Mouse (Mus musculus): ENCODE data around the gene Hrg. TPM values are rescaled to one million over a fixed set of nuclear protein-coding genes. Genes with fewer than 3 reads are reported as not detected.

Hrg gene
- polyA plus RNA-seq (2012; rRNA removed) (not detected in 2 replicates), polyA plus RNA-seq (2014; fragmentation: Nextera tagmentation; extraction: Ambion mirVana) (0.11 and 0.15 TPM in 2 replicates)

DNA sequence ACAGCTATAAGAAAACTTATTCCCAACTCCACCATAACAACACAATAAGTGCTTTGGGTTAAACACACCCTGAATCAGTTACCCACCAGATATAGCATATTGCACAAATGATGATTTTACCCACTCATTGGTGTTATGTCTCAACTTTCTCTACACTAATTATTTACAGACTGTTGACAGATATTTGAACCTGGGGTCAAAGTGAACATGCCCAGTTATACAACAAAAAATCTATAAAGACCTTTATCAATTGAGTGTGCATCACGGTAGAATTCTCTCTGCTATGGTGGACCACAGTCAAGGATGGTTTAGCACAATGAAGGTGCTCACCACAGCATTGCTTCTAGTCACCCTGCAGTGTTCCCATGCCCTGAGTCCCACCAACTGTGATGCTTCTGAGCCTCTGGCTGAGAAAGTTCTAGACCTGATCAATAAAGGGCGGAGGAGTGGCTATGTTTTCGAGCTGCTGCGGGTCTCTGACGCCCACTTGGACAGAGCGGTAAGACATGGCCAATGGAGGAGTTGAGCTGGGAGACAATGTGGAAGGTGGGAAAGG lies at the start of gene Hrg:
Gene Hrg (plus strand): TSS at position 233 of the 556 bp plus-strand sequence.
- no peak for DNase-seq (ENCODE audit: low spot score)
- no peak for ATAC-seq (ENCODE audit: low FRiP score, low read depth)
- H3K27me3 ChIP-seq (ENCODE audit: control insufficient read depth, insufficient read depth, low read length): no peaks in the 10 kb centered on the region
- H3K27ac ChIP-seq (replicated peaks; ENCODE audit: low read depth, low read length): no peak within 1 kb of the TSS
- no peaks in the 10 kb centered on the region for H3K36me3 ChIP-seq (ENCODE audit: control insufficient read depth, insufficient read depth, low read length)
- no peak within 1 kb of the TSS for H3K9ac ChIP-seq (ENCODE audit: low read depth, low read length, severe bottlenecking)
- 93% methylated on average over 6 of the region's 6 CpGs for whole genome bisulfite sequencing
- TF ChIP-seq POLR2A (IDR thresholded peaks at IDR 0.05; ENCODE audit: borderline replicate concordance, extremely low read depth, insufficient read depth, insufficient read length): no peak
- no peak within 1 kb of the TSS for H3K4me2 ChIP-seq (replicated peaks; ENCODE audit: low read depth, low read length, severe bottlenecking)
- H3K9me3 ChIP-seq (ENCODE audit: control insufficient read depth, low read length): no peaks in the 10 kb centered on the region
- H3K4me3 ChIP-seq (replicated peaks; ENCODE audit: low read length): no peak within 1 kb of the TSS
- H3K4me1 ChIP-seq (ENCODE audit: control insufficient read depth, insufficient read depth, low read length): no peaks in the 10 kb centered on the region

DNA sequence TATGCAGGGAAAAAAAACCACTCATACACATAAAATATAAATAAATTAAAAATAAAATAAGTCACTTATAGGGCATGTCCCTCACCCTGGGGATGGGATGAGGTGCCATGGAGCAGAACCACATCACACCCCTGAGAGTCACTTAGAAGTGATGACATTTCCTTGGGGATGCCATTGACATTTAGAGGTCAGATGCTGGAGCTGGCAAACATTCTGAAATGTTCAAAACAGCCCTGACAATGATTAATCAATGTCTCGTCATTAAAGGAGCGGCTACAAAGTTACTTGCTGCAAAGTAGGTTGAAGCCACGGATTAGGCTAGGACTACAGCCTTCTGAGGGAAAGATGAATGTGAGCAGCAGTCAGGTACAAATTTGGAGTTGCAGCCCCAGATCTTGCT lies 49.5 kb upstream of the Hrg start:
- Histone ChIP-seq H3K4me2 (replicated peaks; ENCODE audit: low read depth, low read length, severe bottlenecking) (no peak overlapping the region), H3K9me3 (ENCODE audit: control insufficient read depth, low read length) (no peaks in the 10 kb centered on the region), H3K27ac (replicated peaks; ENCODE audit: low read depth, low read length) (no peak overlapping the region), H3K9ac (ENCODE audit: low read depth, low read length, severe bottlenecking) (no peak overlapping the region), H3K36me3 (ENCODE audit: control insufficient read depth, insufficient read depth, low read length) (no peaks in the 10 kb centered on the region), H3K27me3 (ENCODE audit: control insufficient read depth, insufficient read depth, low read length) (no peaks in the 10 kb centered on the region), H3K4me1 (ENCODE audit: control insufficient read depth, insufficient read depth, low read length) (no peaks in the 10 kb centered on the region), H3K4me3 (replicated peaks; ENCODE audit: low read length) (no peak overlapping the region)
- no peak for DNase-seq (ENCODE audit: low spot score)
- TF ChIP-seq POLR2A (IDR thresholded peaks at IDR 0.05; ENCODE audit: borderline replicate concordance, extremely low read depth, insufficient read depth, insufficient read length): no peak
- ATAC-seq (ENCODE audit: low FRiP score, low read depth): no peak
- 72% methylated on average over 3 of the region's 3 CpGs for WGBS

DNA sequence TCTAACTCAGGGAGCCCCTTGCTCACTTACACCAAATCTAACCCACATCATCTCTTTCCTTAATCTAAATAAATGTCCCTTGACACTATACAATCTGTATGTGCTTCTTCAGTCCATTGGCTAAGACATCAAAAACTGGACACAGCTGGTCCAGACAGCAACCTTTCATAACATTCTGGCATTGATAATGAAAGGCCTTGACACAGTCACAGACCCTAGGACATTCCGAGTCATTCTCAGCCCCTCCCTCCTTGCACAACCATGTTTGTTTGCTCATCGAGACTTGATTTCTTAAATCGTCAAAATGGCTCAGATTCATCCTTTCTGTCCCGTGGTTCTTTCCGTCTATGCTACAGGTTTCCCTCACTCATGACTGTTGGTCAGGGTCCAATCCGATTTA lies 41.6 kb upstream of the Hrg start:
- Histone ChIP-seq H3K9ac (ENCODE audit: low read depth, low read length, severe bottlenecking) (no peak overlapping the region), H3K36me3 (ENCODE audit: control insufficient read depth, insufficient read depth, low read length) (no peaks in the 10 kb centered on the region), H3K4me3 (replicated peaks; ENCODE audit: low read length) (no peak overlapping the region), H3K27ac (replicated peaks; ENCODE audit: low read depth, low read length) (no peak overlapping the region), H3K9me3 (ENCODE audit: control insufficient read depth, low read length) (no peaks in the 10 kb centered on the region), H3K4me2 (replicated peaks; ENCODE audit: low read depth, low read length, severe bottlenecking) (no peak overlapping the region), H3K4me1 (ENCODE audit: control insufficient read depth, insufficient read depth, low read length) (no peaks in the 10 kb centered on the region), H3K27me3 (ENCODE audit: control insufficient read depth, insufficient read depth, low read length) (no peaks in the 10 kb centered on the region)
- ATAC-seq (ENCODE audit: low FRiP score, low read depth) (no peak), DNase-seq (ENCODE audit: low spot score) (no peak)
- 88% methylated on average over 6 of the region's 6 CpGs for WGBS
- no peak for TF ChIP-seq POLR2A (IDR thresholded peaks at IDR 0.05; ENCODE audit: borderline replicate concordance, extremely low read depth, insufficient read depth, insufficient read length)

DNA sequence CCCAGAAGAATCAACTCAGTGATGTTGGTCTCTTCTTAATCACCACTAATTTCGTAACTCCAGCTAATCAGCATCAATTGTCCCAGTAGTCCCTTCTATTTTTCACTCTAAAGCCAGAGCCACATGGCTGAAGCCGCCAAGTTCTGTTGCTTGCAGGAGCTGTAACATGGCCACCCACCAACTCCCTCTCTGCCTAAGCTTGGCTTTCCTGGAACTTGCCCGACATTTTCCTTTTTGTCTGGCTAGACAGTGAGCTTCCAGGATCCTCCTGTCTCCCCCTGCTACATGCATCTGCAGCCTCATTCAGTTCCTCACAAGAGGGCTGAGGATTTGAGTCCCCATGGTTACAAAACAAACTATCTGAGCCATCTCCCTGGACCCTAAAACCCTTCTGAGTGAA lies 38.9 kb upstream of the Hrg start:
- Histone ChIP-seq H3K36me3 (ENCODE audit: control insufficient read depth, insufficient read depth, low read length) (no peaks in the 10 kb centered on the region), H3K27me3 (ENCODE audit: control insufficient read depth, insufficient read depth, low read length) (no peaks in the 10 kb centered on the region), H3K4me3 (replicated peaks; ENCODE audit: low read length) (no peak overlapping the region), H3K9me3 (ENCODE audit: control insufficient read depth, low read length) (no peaks in the 10 kb centered on the region), H3K4me2 (replicated peaks; ENCODE audit: low read depth, low read length, severe bottlenecking) (no peak overlapping the region), H3K9ac (ENCODE audit: low read depth, low read length, severe bottlenecking) (no peak overlapping the region), H3K4me1 (ENCODE audit: control insufficient read depth, insufficient read depth, low read length) (no peaks in the 10 kb centered on the region), H3K27ac (replicated peaks; ENCODE audit: low read depth, low read length) (no peak overlapping the region)
- TF ChIP-seq POLR2A (IDR thresholded peaks at IDR 0.05; ENCODE audit: borderline replicate concordance, extremely low read depth, insufficient read depth, insufficient read length): no peak
- no peak for DNase-seq (ENCODE audit: low spot score)
- WGBS: 82% methylated on average over 3 of the region's 3 CpGs
- ATAC-seq (ENCODE audit: low FRiP score, low read depth): no peak

DNA sequence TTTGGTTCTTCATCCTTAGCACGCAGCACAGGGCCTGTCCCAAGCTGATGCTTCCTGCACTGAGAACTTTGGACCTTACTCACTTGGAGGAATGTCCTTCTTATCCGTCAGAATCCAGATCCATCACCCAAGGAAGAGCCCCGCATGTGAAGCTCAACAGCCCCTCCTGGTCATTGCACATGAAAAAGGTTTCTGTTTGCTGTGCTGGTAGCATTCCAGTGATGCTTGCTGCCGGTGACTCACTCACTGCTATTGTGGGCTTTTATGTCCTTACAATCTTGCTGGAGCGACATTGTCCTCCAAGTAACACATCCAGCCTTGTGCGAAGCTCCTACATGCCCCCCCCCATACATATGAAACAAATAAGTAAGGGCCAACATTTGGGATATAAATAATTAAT lies 38.0 kb upstream of the Hrg start:
- WGBS: 84% methylated on average over 6 of the region's 6 CpGs
- ATAC-seq (ENCODE audit: low FRiP score, low read depth): no peak

DNA sequence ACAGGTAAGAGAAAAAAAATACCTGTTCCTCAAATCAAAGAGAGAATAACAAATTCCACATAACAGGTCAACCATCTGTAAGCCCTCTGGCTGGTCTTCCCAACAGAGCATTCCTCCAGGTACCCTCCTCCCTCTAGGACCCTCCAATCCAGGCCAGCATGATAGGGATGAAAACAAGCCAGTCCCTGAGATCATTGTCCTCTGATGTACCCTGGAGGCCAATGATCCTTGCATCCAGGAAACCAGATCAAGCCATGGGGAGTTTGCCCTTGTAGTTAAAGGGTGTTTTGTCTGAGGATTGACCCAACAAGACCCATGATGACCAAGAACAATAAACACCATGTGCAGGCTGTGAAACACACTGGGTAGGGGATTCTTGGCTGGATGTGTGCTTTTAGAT lies 36.6 kb upstream of the Hrg start:
- no peak for TF ChIP-seq POLR2A (IDR thresholded peaks at IDR 0.05; ENCODE audit: borderline replicate concordance, extremely low read depth, insufficient read depth, insufficient read length)
- Histone ChIP-seq H3K27me3 (ENCODE audit: control insufficient read depth, insufficient read depth, low read length) (no peaks in the 10 kb centered on the region), H3K4me2 (replicated peaks; ENCODE audit: low read depth, low read length, severe bottlenecking) (no peak overlapping the region), H3K9me3 (ENCODE audit: control insufficient read depth, low read length) (no peaks in the 10 kb centered on the region), H3K9ac (ENCODE audit: low read depth, low read length, severe bottlenecking) (no peak overlapping the region), H3K36me3 (ENCODE audit: control insufficient read depth, insufficient read depth, low read length) (no peaks in the 10 kb centered on the region), H3K4me1 (ENCODE audit: control insufficient read depth, insufficient read depth, low read length) (no peaks in the 10 kb centered on the region), H3K4me3 (replicated peaks; ENCODE audit: low read length) (no peak overlapping the region), H3K27ac (replicated peaks; ENCODE audit: low read depth, low read length) (no peak overlapping the region)
- DNase-seq (ENCODE audit: low spot score): no peak
- no peak for ATAC-seq (ENCODE audit: low FRiP score, low read depth)

More for the DNA sequence above, 38.0 kb upstream of the Hrg start:
- Histone ChIP-seq H3K36me3 (ENCODE audit: control insufficient read depth, insufficient read depth, low read length) (no peaks in the 10 kb centered on the region), H3K4me2 (replicated peaks; ENCODE audit: low read depth, low read length, severe bottlenecking) (no peak overlapping the region), H3K4me3 (replicated peaks; ENCODE audit: low read length) (no peak overlapping the region), H3K9ac (ENCODE audit: low read depth, low read length, severe bottlenecking) (no peak overlapping the region), H3K27ac (replicated peaks; ENCODE audit: low read depth, low read length) (no peak overlapping the region), H3K27me3 (ENCODE audit: control insufficient read depth, insufficient read depth, low read length) (no peaks in the 10 kb centered on the region), H3K4me1 (ENCODE audit: control insufficient read depth, insufficient read depth, low read length) (no peaks in the 10 kb centered on the region), H3K9me3 (ENCODE audit: control insufficient read depth, low read length) (no peaks in the 10 kb centered on the region)
- no peak for DNase-seq (ENCODE audit: low spot score)
- TF ChIP-seq POLR2A (IDR thresholded peaks at IDR 0.05; ENCODE audit: borderline replicate concordance, extremely low read depth, insufficient read depth, insufficient read length): no peak
